Mouse (Mus musculus) telencephalon, adult 2 months (tissue): Measurements from ENCODE around the gene Fmo1.

Experiments used
- DNase-seq: peaks from one replicate; pipeline ENCODE4 v3.0.0-alpha.2; 2011; ENCODE audit warnings: low read depth, low spot score

Fmo1 gene

GRCm38 (mm10) chr1:162866280-162866681 lies at the start of gene Fmo1:
Gene Fmo1 (minus strand): TSS chr1:162866610.
- no peak for DNase-seq

- DNase-seq = no peak
Observed at GRCm38 (mm10) chr1:162914932-162915556, 48.6 kb upstream of the Fmo1 start.

- no peak for DNase-seq
Observed at GRCm38 (mm10) chr1:162912085-162912484, 45.7 kb upstream of the Fmo1 start.

- no peak for DNase-seq
Observed at GRCm38 (mm10) chr1:162901879-162902278, 35.5 kb upstream of the Fmo1 start.

GRCm38 (mm10) chr1:162897838-162898811 lies 31.7 kb upstream of the Fmo1 start, which contains the start of gene Fmo2:
Gene Fmo2 (minus strand): TSS chr1:162898726.
- DNase-seq = no peak

GRCm38 (mm10) chr1:162895900-162896299 lies 29.5 kb upstream of the Fmo1 start:
- no peak for DNase-seq

- DNase-seq = no peak
Observed at GRCm38 (mm10) chr1:162893014-162893413, 26.6 kb upstream of the Fmo1 start.

- DNase-seq = no peak
Observed at GRCm38 (mm10) chr1:162891980-162892451, 25.6 kb upstream of the Fmo1 start.

GRCm38 (mm10) chr1:162888646-162889045 lies 22.2 kb upstream of the Fmo1 start:
- no peak for DNase-seq

- DNase-seq = no peak
Observed at GRCm38 (mm10) chr1:162887644-162888043, 21.2 kb upstream of the Fmo1 start.

GRCm38 (mm10) chr1:162886138-162886816 lies 19.9 kb upstream of the Fmo1 start:
- DNase-seq = no peak

GRCm38 (mm10) chr1:162882681-162883080 lies 16.3 kb upstream of the Fmo1 start:
- no peak for DNase-seq

- no peak for DNase-seq
Observed at GRCm38 (mm10) chr1:162879595-162880369, 13.4 kb upstream of the Fmo1 start.

GRCm38 (mm10) chr1:162875091-162875490 lies 8.7 kb upstream of the Fmo1 start:
- no peak for DNase-seq

- DNase-seq = no peak
Observed at GRCm38 (mm10) chr1:162871701-162872311, 5.4 kb upstream of the Fmo1 start.

- DNase-seq = no peak
Observed at GRCm38 (mm10) chr1:162870978-162871377, 4.6 kb upstream of the Fmo1 start.

- no peak for DNase-seq
Observed at GRCm38 (mm10) chr1:162867396-162867795, 986 bp upstream of the Fmo1 start.

- no peak for DNase-seq
Observed at GRCm38 (mm10) chr1:162865493-162865830, 948 bp downstream of the Fmo1 start.

GRCm38 (mm10) chr1:162864816-162865492 lies 1.5 kb downstream of the Fmo1 start:
- no peak for DNase-seq

- DNase-seq = no peak
Observed at GRCm38 (mm10) chr1:162864279-162864678, 2.1 kb downstream of the Fmo1 start.
